Mouse (Mus musculus) adrenal gland, adult 18-20 months (tissue): ENCODE measurements at regions not wholly inside any gene's neighbourhood (a gene's known extent, or its start where the extent isn't known, plus 50 kb on each side); places are given as distances from the start of the nearest gene placed in this dataset.
"Not testable (repeated sequence)": the region's sequence is repeated elsewhere in the genome, so short reads cannot be mapped to it uniquely, and the experiment has no call there.

Experiments used
- DNase-seq, 2 experiments: peaks; one replicate each; pipeline ENCODE4 v3.0.0; 2021 to 2022; ENCODE audit warnings: low spot score in 2 of 2

- no peak for DNase-seq
Measured at GRCm38 (mm10) chr6:140816359-140816758, 87.3 kb downstream of the Gm11077 start.

GRCm38 (mm10) chr6:140816831-140817230 lies 87.7 kb downstream of the Gm11077 start:
- DNase-seq: no peak

GRCm38 (mm10) chr6:140819451-140819878 lies 90.4 kb downstream of the Gm11077 start:
- no peak for DNase-seq

GRCm38 (mm10) chr6:140826522-140826921 lies 97.4 kb downstream of the Gm11077 start:
- DNase-seq: no peak

- DNase-seq: no peak
Measured at GRCm38 (mm10) chr6:140827651-140828050, 98.6 kb downstream of the Gm11077 start.

- no peak for DNase-seq
Measured at GRCm38 (mm10) chr6:140843292-140843991, 114.4 kb downstream of the Gm11077 start.

GRCm38 (mm10) chr6:140847165-140847564 lies 118.1 kb downstream of the Gm11077 start:
- DNase-seq: no peak

- DNase-seq: no peak
Measured at GRCm38 (mm10) chr6:140852420-140852819, 123.3 kb downstream of the Gm11077 start.

GRCm38 (mm10) chr6:140853508-140853907 lies 124.4 kb downstream of the Gm11077 start:
- DNase-seq: peak; percentile 42 to 57

GRCm38 (mm10) chr6:140854691-140855090 lies 125.6 kb downstream of the Gm11077 start:
- DNase-seq: no peak

GRCm38 (mm10) chr6:140856468-140857117 lies 127.5 kb downstream of the Gm11077 start:
- no peak for DNase-seq

GRCm38 (mm10) chr6:140857118-140857746 lies 128.1 kb downstream of the Gm11077 start:
- no peak for DNase-seq

GRCm38 (mm10) chr6:140869523-140869922 lies 140.4 kb downstream of the Gm11077 start:
- not testable (repeated sequence) for DNase-seq

- no peak for DNase-seq
Measured at GRCm38 (mm10) chr6:140874831-140875230, 145.7 kb downstream of the Gm11077 start.

GRCm38 (mm10) chr6:140883651-140884050 lies 154.6 kb downstream of the Gm11077 start:
- DNase-seq: no peak

GRCm38 (mm10) chr6:140888610-140889009 lies 159.5 kb downstream of the Gm11077 start:
- no peak for DNase-seq

- DNase-seq: no peak
Measured at GRCm38 (mm10) chr6:140890060-140890459, 161.0 kb downstream of the Gm11077 start.

GRCm38 (mm10) chr6:140890591-140890990 lies 161.5 kb downstream of the Gm11077 start:
- no peak for DNase-seq

GRCm38 (mm10) chr6:140894467-140894866 lies 165.4 kb downstream of the Gm11077 start:
- DNase-seq: no peak

- DNase-seq: no peak
Measured at GRCm38 (mm10) chr6:140895441-140895840, 166.4 kb downstream of the Gm11077 start.

- DNase-seq: no peak
Measured at GRCm38 (mm10) chr6:140897111-140897510, 168.0 kb downstream of the Gm11077 start.

- DNase-seq: peak; percentile 12 to 44
Measured at GRCm38 (mm10) chr6:140924319-140924981, 195.4 kb downstream of the Gm11077 start.
